Mouse (Mus musculus) T-helper 2 cell (primary cell): ENCODE data around the gene Gmnn.

ENCODE experiments used
- in situ Hi-C: fragments of 300-600 bp; cut with MboI, MseI; formaldehyde crosslinking; loops from one replicate; pipeline ENCODE4 v1.15.1; 2025; ENCODE audit warnings: high pct_unique_total_duplicates

The Gmnn gene

GRCm38 (mm10) chr13:24761083-24761402, 680 bp downstream of the Gmnn start:
- in situ Hi-C loops = no loop called here

- in situ Hi-C loops = no loop called here
These were observed 1.3 kb downstream of the Gmnn start for GRCm38 (mm10) chr13:24760351-24760870.

GRCm38 (mm10) chr13:24759451-24759850, 2.3 kb downstream of the Gmnn start:
- in situ Hi-C loops = loop anchor here (5.0 kb wide), 1 partner anchor 48 kb away; no protein-coding TSS in a partner anchor

GRCm38 (mm10) chr13:24757820-24758564, 3.7 kb downstream of the Gmnn start:
- in situ Hi-C loops = loop anchor here (5.0 kb wide), 1 partner anchor 49 kb away; no protein-coding TSS in a partner anchor

- in situ Hi-C loops = loop anchor here (5.0 kb wide), 1 partner anchor 51 kb away; no protein-coding TSS in a partner anchor
These were observed 5.0 kb downstream of the Gmnn start for GRCm38 (mm10) chr13:24756756-24757155.

- in situ Hi-C loops = no loop called here
These were observed 10.3 kb downstream of the Gmnn start for GRCm38 (mm10) chr13:24751396-24751795.

GRCm38 (mm10) chr13:24750807-24751206, 10.9 kb downstream of the Gmnn start:
- in situ Hi-C loops = no loop called here

- in situ Hi-C loops = loop anchor here (10.0 kb wide), 1 partner anchor 177 kb away; no protein-coding TSS in a partner anchor
These were observed 13.9 kb downstream of the Gmnn start for GRCm38 (mm10) chr13:24747823-24748222.

- in situ Hi-C loops = loop anchor here (5.0 to 10.0 kb wide), 2 partner anchors 39 to 184 kb away; no protein-coding TSS in a partner anchor
These were observed 20.7 kb downstream of the Gmnn start, which contains the start of gene Armh2 for GRCm38 (mm10) chr13:24741028-24741427. Gene Armh2 (plus strand): TSS chr13:24741232.

GRCm38 (mm10) chr13:24735608-24736131, 26.1 kb downstream of the Gmnn start:
- in situ Hi-C loops = no loop called here

GRCm38 (mm10) chr13:24734502-24734901, 27.2 kb downstream of the Gmnn start:
- in situ Hi-C loops = no loop called here

- in situ Hi-C loops = no loop called here
These were observed 32.6 kb downstream of the Gmnn start for GRCm38 (mm10) chr13:24729128-24729527.

- in situ Hi-C loops = no loop called here
These were observed 37.3 kb downstream of the Gmnn start for GRCm38 (mm10) chr13:24724395-24724759.

- in situ Hi-C loops = no loop called here
These were observed 37.9 kb downstream of the Gmnn start for GRCm38 (mm10) chr13:24723699-24724394.

GRCm38 (mm10) chr13:24721502-24721901, 40.2 kb downstream of the Gmnn start:
- in situ Hi-C loops = no loop called here

GRCm38 (mm10) chr13:24717677-24718076, 44.0 kb downstream of the Gmnn start:
- in situ Hi-C loops = loop anchor here (10.0 kb wide), 1 partner anchor 207 kb away; no protein-coding TSS in a partner anchor

- in situ Hi-C loops = loop anchor here (10.0 kb wide), 1 partner anchor 208 kb away; no protein-coding TSS in a partner anchor
These were observed 45.3 kb downstream of the Gmnn start for GRCm38 (mm10) chr13:24716441-24716840.

- in situ Hi-C loops = loop anchor here (10.0 kb wide), 1 partner anchor 209 kb away; no protein-coding TSS in a partner anchor
These were observed 46.1 kb downstream of the Gmnn start for GRCm38 (mm10) chr13:24715601-24716000.

- in situ Hi-C loops = loop anchor here (10.0 kb wide), 1 partner anchor 210 kb away; no protein-coding TSS in a partner anchor
These were observed 47.3 kb downstream of the Gmnn start for GRCm38 (mm10) chr13:24714360-24714885.

GRCm38 (mm10) chr13:24713434-24714000, 48.2 kb downstream of the Gmnn start:
- in situ Hi-C loops = loop anchor here (10.0 kb wide), 1 partner anchor 211 kb away; no protein-coding TSS in a partner anchor

- in situ Hi-C loops = loop anchor here (10.0 kb wide), 1 partner anchor 212 kb away; no protein-coding TSS in a partner anchor
These were observed 49.1 kb downstream of the Gmnn start for GRCm38 (mm10) chr13:24712581-24713130.
